Mouse (Mus musculus) B cell, adult 2 months (primary cell): ENCODE measurements around the gene Zdhhc16.
"Not testable (repeated sequence)": the region's sequence is repeated elsewhere in the genome, so short reads cannot be mapped to it uniquely, and the experiment has no call there.

Experiments used
- DNase-seq, 2 experiments: peaks; one replicate each; pipeline ENCODE4 v3.0.0; 2022

The Zdhhc16 gene

DNA sequence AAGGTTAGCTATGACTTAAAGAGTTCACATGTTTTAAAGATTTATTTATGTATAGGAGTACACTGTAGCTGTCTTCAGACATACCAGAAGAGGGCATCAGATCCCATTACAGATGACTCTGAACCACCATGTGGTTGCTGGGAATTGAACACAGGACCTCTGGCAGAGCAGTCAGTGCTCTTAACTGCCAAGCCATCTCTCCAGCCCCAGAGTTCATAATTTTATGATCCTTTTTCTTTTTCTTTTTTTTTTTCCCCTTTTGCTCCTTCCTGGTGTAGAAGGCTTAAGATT is 18.7 kb upstream of the Zdhhc16 start:
- DNase-seq: not testable (repeated sequence)

DNA sequence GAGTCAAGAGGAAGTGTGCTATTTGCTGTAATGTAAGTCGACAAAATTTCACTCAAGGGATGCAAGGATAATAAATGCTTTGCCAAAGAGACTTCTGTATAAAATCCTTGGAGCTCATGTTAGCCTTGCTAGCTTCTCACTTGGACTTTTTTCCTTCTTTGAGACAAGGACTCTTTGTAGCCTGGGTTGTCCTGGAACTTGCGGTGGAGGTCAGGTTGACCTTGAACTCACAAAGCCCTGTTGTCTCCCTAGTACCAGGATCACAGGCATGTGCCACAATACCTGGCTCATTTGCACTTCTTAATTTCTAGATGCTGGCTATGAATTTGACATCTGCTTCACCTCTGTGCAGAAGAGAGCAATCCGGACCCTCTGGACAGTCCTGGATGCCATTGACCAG is 18.0 kb upstream of the Zdhhc16 start:
- DNase-seq: no peak

DNA sequence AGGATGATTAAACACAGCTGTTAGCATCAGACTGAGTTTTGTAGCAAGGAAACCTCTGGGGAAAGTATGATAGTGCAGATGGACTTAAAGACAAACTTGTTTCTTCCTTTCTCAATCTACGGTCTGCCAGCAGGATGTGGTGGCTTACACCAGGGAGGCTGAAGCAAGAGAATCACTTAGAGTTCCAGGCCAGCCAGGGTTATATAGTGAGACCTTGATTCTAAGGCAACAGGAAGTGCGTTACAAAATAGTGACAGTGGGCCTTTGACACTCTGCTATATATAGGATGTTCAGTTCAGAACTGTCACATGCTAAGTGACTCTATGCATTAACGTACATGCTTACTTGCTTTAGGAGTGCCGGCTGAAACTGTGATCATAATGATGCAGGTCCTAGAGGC is 16.4 kb upstream of the Zdhhc16 start:
- no peak for DNase-seq

DNA sequence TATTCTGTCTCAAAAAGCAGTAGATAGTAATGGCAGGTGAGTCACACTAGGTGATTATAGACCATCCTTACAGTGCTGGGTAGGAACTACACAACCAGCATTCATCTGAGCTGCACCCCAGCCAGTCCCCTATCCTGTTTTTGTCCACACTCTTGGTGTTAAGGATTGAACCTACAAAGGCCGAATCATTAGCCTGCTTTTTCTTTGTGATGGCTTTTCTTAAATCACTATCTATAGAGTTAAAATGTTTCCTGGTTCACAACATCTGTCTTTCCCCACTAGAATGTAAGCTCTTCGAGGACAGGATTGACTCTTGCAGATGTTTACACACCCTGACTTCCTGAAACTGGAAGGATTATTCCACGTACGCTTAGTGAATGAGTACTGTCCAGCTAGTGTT is 13.8 kb upstream of the Zdhhc16 start:
- no peak for DNase-seq

DNA sequence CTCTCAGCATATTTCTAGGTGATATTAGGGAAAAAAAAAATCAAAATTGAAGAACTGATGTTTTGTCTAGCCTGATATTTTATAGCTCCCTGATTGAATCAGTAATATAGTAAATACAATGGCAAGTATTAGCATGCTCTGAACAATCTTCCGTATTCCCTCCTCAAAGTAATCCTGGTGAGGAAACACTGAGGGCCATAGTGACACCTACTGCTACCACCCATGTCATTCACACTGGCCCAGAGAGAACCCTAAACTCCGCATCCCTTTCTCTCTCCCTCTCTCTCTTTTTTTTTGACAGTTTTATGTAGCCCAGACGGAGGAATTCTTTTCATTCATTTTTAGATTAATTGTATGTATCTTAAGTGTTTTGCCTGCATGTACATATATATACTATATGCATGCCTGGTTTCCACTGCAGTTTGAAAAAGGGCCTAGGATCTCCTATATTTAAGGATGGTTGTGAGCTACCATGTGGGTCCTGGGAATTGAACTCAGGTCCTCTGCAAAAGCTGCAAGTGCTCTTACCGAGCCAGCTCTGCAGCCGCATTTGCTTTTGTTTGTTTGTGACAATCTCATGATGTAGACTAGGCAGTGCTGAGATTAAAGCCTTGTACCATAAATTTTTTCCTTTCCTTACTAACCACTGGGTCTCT is 12.7 kb upstream of the Zdhhc16 start:
- DNase-seq: no peak

DNA sequence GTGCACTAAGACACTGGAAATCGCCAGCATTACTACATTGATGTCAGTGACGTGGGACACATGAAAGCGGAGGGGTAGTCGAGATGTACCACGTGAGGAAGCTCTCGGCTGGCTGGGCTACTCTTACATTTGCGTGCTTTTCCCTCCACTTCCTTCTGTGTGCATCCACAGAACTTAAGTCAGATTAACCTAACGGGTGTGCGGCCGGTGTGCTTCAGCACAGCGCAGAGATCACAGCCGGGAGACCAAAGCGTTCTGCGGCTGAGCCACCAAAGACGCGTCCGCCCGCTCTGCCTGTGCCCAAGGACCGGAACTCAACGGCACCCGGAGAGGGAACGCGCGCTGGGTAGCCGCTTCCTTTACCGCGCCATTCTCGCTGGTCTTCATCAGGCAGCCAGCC is 594 bp upstream of the Zdhhc16 start:
- no peak for DNase-seq

DNA sequence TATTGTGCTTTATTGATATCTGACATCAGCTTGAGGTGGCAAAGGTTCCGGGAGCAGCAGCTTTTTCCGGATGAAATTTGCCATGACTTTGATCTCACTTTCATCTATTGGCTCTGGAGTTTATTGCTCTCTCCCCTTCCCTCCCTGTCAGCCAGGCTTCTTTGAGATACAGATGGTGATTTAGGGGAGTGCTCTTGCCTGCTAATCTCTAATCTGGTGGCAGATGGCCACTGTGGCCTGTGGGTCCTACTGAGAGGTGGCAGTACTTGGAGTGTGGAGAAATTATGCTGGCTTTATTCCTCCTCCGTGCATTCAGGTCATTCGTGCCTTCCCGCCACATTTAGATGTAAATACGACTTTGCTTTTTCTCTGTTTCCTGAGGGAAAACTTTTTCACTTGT is 844 bp downstream of the Zdhhc16 start:
- no peak for DNase-seq

DNA sequence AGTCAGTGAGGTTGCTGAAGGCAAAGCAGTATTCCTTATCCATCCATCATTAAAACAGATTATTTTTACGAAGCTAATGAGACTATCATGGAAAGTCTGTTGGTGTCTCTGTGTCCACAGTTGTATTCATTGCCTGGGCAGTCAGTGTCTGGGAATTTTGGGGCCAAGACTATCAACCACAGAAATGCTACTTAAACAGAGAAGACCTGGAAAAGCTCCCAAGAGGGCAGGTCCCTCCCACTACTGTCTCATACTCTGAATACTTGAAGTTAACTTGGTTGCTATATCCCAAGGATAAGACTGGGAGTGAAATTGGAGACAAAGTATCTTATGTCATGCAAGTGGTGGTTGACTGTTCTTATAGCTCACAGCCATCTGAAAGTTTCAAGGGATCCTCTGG is 2.6 kb downstream of the Zdhhc16 start:
- no peak for DNase-seq

DNA sequence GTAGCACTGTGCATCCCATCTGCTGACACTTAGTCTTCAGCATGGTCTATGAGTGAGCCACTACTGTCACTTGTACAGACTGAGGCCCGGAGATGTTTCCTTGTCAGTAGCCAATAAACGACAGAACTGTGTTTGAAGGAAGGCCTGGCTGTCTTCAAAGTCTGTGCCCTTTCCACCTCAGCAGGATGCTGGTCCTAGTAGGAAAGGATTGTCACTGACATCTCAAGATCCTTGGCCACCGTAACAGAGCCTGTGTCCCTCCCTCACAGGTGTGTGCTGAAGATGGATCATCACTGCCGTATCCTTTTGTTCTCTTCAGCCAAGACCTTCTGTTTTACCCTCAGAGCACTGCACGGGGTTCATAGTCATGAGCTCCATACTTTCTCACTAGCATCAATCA is 5.3 kb downstream of the Zdhhc16 start:
- no peak for DNase-seq

DNA sequence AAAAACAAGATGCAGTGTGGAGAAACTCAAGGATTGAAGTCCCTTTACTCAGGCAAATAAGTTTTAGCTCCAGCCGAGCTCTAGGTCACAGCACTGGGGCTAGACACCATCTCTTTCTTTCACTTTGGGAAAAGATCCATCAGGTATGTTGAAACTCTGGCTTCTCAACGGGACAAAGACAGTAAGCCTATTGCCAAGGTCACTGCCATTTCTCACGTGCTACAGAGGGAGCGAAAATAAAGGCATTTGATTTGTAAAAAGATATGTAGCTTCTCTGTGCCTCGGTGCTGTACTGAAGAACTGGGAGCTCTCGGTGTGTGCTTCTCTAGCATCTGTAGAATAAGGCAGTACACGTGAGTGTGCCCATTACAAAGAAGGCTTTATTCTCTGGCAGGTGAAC is 10.6 kb downstream of the Zdhhc16 start:
- no peak for DNase-seq

DNA sequence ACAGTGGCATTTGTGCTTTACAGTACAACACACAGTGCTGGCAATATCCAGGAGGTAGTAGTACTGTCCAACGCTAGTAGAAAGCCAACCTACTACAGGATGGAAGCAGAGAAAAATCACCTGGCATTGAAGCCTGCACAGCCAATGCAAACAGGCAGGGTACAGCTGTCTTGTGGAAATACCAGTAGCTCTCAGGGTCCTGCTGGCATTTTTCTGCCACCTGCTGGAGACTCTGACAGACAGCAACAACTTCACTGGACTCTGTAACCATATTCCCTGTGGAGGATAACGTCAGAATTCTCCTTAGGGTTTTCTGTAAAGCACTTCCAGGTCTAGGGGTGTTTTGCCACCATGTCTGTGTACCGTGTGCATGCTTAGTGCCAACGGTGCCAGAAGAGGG is 19.0 kb downstream of the Zdhhc16 start:
- DNase-seq: no peak

DNA sequence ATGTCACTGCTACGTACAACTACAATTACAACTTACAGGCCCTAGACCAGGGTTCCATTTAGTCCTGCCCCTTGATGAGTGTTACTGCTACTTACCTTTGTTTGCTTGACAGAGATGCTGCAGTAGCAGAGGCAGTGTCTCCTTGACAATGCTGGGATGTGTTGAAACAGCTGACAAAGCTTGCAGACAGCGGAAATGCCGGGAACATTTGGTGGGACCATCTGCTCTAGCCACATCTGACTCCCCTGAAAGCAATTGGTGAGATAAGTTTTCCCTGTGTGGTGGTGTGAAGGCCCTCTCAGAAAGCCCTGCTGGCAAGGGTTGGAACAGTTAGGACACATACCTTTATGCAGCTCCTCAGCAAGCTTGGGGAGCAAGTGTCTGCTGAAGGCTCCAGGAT is 20.3 kb downstream of the Zdhhc16 start:
- DNase-seq: no peak

DNA sequence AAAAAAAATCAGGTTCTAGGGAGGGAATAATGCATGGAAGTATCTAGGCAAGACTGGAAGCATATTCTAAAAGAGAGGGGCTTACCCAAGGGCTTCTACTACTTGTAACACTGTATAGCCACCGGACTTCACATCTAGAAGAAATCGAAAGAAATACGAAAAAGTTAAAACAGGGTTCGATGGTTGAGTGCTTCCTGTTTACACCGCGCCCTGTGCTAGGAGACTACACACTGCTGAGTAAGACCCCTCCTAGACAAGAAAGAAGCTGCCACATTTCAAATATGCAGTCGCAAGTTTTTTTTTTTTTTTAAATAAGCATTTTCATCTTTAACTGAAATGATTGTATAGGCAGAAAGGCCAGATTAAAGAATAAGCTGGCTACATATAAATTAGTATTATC is 36.3 kb downstream of the Zdhhc16 start:
- DNase-seq: no peak

DNA sequence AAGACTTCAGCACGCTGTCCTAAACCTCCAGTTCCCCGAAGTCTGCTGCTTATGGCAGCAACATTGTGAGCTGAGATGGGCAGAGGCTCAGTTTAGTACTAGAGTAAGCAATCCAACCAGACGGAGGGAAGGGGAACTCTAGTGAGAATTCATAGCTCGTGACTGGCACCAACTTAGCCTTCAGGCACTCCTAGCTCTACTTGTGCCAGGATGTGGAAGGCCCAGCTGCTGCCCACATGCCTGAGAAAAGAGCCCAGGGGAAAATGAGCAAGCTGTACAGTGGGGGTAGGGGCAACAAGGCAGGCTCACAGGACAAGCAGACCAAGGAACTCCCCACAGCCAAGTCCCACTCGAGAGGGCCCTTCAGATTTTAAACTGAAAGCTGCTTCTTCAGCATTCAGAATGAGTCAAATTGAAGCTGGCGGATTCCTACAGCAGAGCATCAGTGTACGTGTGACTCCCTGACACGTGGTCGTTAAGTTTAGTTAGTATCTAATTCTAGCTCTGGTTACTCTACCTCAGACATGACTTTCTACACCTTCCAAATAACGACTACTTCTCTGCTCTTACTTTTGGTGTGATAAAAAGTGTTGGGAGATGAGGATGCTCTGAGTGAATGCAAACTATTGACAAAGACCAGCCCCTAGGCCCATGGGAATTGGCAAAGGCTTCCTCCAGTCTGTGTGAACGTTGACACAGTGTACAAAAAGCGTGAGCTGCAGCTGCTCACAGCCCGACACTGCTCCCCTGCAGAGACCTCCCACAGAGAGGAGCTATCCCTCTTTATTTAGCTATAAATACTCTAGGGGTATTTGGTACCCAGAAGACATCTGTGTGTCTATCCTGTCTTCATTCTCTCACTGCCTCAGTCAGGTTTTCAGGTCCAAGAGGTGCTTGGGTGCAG is 40.9 kb downstream of the Zdhhc16 start:
- no peak for DNase-seq

DNA sequence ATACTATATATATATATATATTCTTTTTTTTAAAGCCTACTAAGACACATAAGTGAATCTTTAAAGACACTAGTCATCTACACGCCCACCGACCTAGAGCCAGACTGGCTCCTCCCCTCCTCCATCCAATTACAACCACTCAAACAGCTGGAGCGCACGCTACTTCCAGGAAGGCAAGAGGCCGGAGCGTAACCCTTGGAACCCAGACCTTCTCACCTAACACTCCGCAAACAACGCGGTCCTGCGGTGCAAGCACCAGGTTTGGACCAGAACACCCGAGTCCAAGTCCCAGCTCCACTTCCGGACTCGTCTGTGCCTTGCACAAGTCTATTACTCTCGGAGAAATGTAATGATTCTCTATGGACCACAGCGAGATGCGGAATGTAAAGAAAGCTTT is 47.1 kb downstream of the Zdhhc16 start:
- DNase-seq: no peak

DNA sequence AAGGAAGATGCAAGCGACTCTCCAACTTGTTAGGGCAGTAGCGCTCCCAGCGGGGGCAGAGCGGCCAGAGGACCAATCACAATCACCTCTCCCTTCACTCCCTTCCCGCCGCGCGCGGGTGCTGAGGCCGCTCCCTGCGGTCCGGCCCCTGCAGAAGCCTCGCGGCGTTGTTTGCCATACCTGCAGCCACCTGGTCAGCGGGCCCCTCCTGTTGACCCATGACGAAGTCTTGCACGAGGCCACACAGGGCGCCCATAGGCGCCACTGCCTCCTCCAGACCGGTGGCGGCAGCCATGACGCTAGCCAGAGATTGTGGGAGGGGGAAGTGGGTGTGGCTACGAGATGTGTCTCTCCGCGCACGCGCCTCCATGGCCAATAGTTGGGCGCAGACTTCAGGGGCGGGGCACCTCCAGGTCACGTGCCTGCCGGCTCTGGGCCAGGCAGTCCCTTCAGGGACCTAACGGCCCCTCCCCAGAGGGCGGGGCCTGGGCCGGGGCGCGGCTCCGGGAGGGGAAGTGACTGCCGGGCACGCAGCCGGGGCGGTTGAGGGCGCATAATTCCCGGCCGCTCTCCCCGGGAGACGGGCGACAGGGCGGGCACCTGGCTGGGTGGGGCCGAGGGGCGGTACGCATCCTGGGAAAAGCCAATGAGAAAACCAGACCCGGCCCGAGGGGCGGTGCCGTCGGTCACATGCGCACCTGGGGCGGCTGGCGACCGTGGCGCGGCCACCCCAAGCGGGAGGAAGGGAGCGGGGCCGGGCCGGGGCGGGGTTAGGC is 47.7 kb downstream of the Zdhhc16 start, which contains the start of gene Mms19:
TSS of gene Mms19 (minus strand) at position 339 of the 776 bp plus-strand sequence.
- peak; percentile 99 for DNase-seq

DNA sequence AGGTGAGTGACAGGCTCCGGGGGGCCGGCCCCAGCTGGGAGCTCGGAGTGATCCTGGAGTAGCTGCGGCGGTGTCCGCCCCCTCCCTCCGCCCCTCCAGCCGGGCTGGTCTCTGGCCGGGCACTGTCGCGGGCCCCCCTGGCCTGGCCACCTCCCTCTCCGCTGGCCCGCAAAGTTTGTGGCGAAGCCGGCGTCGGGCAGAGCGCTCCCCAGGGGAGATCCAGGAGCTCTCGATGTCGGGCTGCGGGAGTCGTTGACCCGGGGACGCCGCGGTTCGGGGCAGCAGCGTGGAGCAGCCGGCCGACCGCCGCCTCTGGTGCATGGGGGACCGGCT is 48.3 kb downstream of the Zdhhc16 start, which contains the start of gene Ubtd1:
TSS of gene Ubtd1 (plus strand) at position 169 of the 333 bp plus-strand sequence.
- DNase-seq: no peak

DNA sequence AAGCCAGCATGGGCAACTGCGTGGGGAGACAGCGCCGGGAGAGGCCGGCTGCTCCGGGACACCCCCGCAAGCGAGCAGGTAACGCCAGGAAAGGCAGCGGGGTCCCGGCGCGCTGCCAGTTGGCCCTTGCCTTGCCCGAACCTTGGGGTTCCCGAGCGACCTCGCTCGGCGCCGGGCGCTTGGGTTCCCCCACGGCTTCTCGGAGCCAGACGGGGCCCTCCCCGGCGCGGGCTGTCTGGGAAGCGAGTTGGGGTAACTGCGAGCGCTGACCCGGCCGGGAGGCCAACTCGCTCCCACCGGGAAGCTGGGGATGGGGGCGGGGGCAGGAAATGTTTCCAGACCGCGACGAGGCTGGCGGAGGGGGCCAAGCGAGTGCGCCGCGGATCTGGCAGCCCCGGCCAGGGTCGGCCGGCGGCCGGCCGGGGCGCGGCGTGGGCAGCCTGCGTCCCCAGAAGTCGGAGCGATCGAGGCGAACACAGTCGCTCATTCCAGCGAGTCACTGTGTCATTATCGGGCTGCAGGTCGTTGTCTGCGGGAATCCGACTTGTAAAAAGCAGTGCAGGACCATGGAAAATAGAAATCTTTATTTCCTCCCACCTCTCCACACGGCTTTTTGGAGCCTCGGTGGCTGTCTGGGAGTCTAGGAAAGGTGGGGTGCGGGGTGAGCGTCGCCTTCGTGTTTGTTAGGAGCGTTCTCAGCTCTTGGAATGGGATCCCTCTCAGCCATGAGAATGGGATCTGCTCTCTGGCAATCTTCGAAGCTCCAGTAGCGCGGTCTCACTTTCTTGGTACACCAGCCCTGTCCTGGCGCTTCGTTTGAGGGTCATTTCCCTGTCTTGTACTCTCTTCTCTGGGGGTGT is 48.9 kb downstream of the Zdhhc16 start:
- peak in 1 of 2 experiments; percentile 8 for DNase-seq

DNA sequence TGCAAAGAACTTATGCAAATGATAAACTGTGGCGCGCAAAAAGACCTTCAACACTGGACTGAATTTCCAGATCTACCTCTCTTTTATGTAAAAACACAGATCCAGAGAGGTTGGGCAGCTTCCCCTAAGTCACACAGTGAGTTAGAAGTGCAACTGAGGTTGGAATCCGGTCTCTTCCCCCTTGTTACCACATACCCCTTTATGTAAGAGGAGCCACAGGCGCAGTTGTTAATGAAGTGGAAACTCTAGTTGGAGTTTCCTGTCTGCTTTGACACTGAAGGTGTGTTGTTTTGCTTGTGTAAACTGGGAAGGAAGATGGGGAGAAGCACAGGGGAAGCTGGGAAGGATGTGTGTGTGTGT is 49.5 kb downstream of the Zdhhc16 start:
- peak; percentile 13 to 19 for DNase-seq

DNA sequence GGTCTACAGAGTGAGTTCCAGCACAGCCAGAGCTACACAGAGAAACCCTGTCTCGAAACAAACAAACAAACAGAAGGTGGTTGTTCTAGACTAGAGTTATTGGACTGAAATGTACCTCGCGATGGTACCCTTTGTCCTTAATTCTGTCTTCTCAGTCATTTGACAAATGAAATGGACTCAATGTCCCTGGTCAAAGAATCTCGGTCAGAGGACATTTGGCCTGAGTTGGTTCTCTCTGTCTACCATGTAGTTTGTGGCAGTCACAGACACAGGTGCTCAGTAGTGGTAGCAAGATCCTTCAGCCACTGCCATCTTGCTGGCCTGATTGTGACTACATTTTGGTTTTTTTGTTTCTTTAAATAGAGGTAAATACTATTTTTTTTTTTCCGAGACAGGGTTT is 52.7 kb downstream of the Zdhhc16 start:
- DNase-seq: no peak

DNA sequence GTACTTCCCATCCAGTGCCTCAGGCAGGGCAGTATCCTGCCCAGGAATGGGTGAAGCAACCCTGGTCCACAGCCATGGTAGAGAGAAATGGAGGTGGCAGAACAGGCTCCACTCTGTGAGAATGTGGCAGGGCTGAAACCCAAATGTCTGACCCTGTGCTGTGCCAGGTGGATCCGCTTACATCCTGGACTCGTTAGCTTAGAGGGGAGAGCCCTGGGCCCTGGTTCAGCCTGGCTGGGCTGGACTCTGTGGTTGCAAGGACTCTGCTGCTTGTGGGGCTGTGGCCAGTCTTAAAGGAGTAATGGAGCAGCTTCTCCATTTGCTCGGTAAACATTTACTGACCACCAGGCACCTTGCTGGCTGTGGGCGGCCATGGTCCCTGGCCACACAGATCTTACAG is 53.9 kb downstream of the Zdhhc16 start:
- no peak for DNase-seq

DNA sequence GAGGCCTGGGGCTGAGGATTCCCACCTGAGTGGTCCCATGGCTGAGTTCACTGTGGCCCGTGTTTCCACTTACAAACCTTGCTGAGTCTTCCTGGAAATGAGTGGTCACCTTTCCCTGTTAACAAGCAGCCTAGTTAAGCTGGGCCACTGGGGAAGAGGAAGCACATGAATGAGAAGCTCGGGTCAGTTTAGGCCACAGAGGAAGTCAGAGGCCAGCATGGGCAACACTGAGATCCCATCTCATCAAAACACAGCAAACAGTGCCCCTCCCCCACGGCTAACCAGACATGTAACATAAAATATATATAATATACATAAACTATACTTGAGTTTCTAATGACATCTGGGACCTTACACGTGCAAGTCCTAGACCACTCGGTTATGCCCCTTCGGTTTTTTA is 56.5 kb downstream of the Zdhhc16 start:
- no peak for DNase-seq

DNA sequence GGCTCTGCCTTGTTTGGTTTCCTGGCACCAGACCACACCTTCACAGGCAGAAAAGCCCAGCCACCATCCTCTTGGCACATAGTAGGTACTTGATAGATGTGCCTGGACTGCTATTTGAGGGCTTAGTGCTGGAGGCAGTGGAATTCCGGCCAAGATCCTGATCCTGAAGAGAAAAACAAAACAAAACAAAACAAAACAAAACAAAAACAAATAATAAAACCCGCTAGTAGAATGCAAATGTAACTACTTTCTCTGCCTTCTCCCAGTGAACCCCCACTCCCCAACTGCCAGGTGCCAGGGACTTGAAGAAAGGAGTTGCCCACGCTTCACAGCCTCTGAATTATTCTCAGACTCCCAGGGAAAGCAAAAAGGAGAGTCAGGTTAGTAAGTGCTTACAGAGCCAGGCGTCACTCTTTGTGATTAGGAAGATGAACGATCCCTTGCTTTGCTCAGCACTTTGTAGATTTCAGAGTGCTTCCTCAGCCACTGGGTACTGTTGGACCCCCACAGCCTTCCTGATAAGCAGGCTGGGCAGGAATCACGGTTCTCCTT is 58.7 kb downstream of the Zdhhc16 start:
- no peak for DNase-seq
